Mouse (Mus musculus): Measurements from ENCODE around the gene Ovol3.

- TF ChIP-seq POLR2A (IDR thresholded peaks at IDR 0.05; ENCODE audit: low read depth, low read length) (no peak), CTCF (IDR thresholded peaks at IDR 0.05; ENCODE audit: borderline replicate concordance, insufficient read depth, low read length) (no peak)
Observed at GRCm38 (mm10) chr7:30279536-30279935, 44.0 kb upstream of the Ovol3 start.
